Mouse (Mus musculus): ENCODE measurements at regions not wholly inside any gene's neighbourhood (a gene's known extent, or its start where the extent isn't known, plus 50 kb on each side); places are given as distances from the start of the nearest gene placed in this dataset.

GRCm38 (mm10) chr9:41660011-41660410, 464.1 kb downstream of the Sorl1 start:
- Histone ChIP-seq H3K9me3 (no peaks in the 10 kb centered on the region), H3K4me2 (no peak overlapping the region), H3K27ac (peak overlapping the region; percentile 68), H3K4me3 (no peak overlapping the region), H3K36me3 (no peaks in the 10 kb centered on the region), H3K27me3 (no peaks in the 10 kb centered on the region), H3K9ac (no peak overlapping the region), H3K4me1 (peaks cover 17% of the 10 kb centered on the region)
- ATAC-seq (ENCODE audit: insufficient number of reproducible peaks, insufficient read depth, low FRiP score, low TSS enrichment, low read depth) = no peak
- 27% methylated on average over 5 of the region's 5 CpGs for WGBS

DNA sequence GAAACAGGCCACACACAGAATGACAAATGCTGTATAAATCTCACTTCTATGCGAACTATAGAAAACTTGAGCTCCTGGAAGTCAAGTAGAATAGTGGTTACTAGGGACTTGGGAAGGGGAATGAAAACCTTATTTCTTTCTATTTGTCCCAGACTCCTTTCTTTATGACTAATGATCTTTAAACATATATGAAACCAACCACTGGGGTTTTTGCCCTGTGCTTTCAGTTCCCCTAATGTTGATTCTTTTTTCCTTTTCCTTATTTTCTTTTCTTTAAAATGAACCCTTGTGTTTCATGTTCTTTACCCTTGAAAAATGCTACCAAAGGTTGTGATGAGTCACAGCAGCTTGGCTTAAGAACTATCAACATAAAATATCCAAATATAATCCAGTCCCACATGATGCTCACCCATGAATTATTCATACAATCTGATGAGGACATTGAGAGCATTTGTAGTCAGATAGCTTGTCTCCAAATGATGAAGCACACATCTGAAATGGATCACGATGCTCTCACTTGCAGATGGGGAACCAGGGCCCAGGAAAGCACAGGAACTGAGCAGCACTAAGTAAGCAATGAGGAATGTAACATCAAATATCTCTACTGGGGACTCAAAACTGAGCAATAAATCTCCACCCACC, 470.2 kb upstream of the Ubash3b start:
- Histone ChIP-seq H3K27me3 (no peaks in the 10 kb centered on the region), H3K27ac (no peak overlapping the region), H3K4me3 (no peak overlapping the region), H3K4me2 (no peak overlapping the region), H3K36me3 (no peaks in the 10 kb centered on the region), H3K9me3 (no peaks in the 10 kb centered on the region), H3K9ac (no peak overlapping the region), H3K4me1 (no peaks in the 10 kb centered on the region)
- no peak for ATAC-seq (ENCODE audit: insufficient number of reproducible peaks, insufficient read depth, low FRiP score, low TSS enrichment, low read depth)
- WGBS = 61% methylated on average over 2 of the region's 2 CpGs

GRCm38 (mm10) chr9:41621341-41621740, 459.8 kb upstream of the Ubash3b start:
- Histone ChIP-seq H3K27me3 (no peaks in the 10 kb centered on the region), H3K9me3 (no peaks in the 10 kb centered on the region), H3K4me1 (peaks cover 9% of the 10 kb centered on the region), H3K27ac (peak overlapping the region; percentile 79), H3K4me3 (no peak overlapping the region), H3K36me3 (no peaks in the 10 kb centered on the region), H3K4me2 (no peak overlapping the region), H3K9ac (no peak overlapping the region)
- ATAC-seq (ENCODE audit: insufficient number of reproducible peaks, insufficient read depth, low FRiP score, low TSS enrichment, low read depth) = no peak
- WGBS = 12% methylated on average over 8 of the region's 8 CpGs

DNA sequence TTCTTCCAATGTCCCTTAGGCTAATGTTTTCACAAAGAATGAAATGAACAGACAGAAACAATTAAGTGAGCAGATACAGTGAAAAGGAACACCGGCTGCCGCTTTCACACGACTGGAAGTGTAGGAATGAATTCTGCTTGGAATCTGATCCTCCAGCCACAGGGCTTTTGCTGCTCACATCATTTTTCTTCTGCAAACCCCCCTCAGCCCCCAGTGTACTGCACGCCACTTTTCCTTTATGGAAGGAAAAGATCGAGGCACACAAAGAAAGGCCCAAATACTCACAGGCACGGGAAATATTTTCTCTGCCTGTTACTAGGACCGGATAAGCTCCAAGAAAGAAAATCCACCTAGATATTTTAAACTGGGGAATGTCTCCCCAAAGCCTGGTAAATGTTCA, 452.5 kb upstream of the Ubash3b start:
- Histone ChIP-seq H3K9ac (peak overlapping the region; percentile 44; the same call in 1 of the 2 replicates), H3K9me3 (no peaks in the 10 kb centered on the region), H3K27me3 (no peaks in the 10 kb centered on the region), H3K36me3 (no peaks in the 10 kb centered on the region), H3K4me2 (peak overlapping the region; percentile 31), H3K27ac (peak overlapping the region; percentile 93), H3K4me3 (no peak overlapping the region), H3K4me1 (peaks cover 48% of the 10 kb centered on the region)
- 4% methylated on average over 7 of the region's 7 CpGs for WGBS
- ATAC-seq (ENCODE audit: insufficient number of reproducible peaks, insufficient read depth, low FRiP score, low TSS enrichment, low read depth) = no peak

- H3K9ac ChIP-seq = peak overlapping the region; percentile 52; the same call in 1 of the 2 replicates
- H3K27ac ChIP-seq = peak overlapping the region; percentile 93
- H3K4me1 ChIP-seq = peaks cover 48% of the 10 kb centered on the region
- no peak overlapping the region for H3K4me3 ChIP-seq
- no peak for ATAC-seq (ENCODE audit: insufficient number of reproducible peaks, insufficient read depth, low FRiP score, low TSS enrichment, low read depth)
- H3K4me2 ChIP-seq = peak overlapping the region; percentile 54
- 26% methylated on average over 14 of the region's 14 CpGs for whole genome bisulfite sequencing
- no peaks in the 10 kb centered on the region for H3K9me3 ChIP-seq
- no peaks in the 10 kb centered on the region for H3K36me3 ChIP-seq
- no peaks in the 10 kb centered on the region for H3K27me3 ChIP-seq
These were observed 451.5 kb upstream of the Ubash3b start for GRCm38 (mm10) chr9:41612802-41613550.

GRCm38 (mm10) chr9:41612452-41612795, 450.9 kb upstream of the Ubash3b start:
- Histone ChIP-seq H3K4me3 (peak overlapping the region; percentile 20), H3K36me3 (no peaks in the 10 kb centered on the region), H3K27ac (peak overlapping the region; percentile 93), H3K4me2 (peak overlapping the region; percentile 54), H3K9me3 (no peaks in the 10 kb centered on the region), H3K4me1 (peaks cover 48% of the 10 kb centered on the region), H3K27me3 (no peaks in the 10 kb centered on the region), H3K9ac (peak overlapping the region; percentile 52; the same call in 1 of the 2 replicates)
- WGBS = 6% methylated on average over 7 of the region's 7 CpGs
- no peak for ATAC-seq (ENCODE audit: insufficient number of reproducible peaks, insufficient read depth, low FRiP score, low TSS enrichment, low read depth)

DNA sequence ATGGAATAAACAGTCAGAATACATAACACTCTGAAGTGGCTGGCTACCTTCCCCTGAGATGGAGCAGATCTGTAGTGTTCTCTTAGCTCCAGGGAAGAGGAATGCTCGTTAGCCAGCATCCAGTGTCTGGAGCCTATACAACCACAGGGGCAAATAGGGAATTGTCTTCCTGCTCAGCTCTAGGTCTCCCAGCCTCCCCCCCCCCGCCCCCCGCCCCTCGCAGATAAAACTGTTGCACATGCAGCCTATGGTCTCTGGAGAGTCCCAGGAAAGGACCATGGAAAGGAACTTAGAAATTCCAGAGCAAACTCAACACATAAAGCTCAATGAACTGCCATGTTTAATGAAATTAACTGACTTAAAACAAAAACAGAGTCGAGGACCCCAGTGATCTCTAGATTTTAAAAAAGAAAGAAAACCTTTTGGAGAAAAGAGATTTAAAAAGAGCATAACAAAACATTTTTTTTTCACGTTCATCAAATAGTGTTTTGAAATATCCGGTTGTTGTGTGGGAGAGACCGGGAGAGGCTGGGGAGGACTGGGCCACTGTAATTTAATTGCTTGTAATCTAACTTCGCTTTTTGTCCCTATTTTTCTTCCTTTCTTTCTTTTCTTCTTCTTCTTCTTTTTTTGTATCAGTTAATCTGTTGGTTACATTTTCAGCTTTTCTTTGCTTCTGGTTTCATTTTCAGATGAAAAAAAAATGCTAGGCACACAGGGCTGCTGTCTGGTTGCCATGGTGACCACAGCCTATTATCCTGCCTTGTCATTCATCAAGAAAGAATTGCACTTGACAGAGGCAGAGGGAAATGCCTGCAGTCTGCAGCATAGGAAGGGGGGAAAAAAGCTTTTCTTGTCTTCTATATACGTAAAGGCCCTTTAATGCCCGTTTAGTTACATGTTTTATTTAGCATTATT, 450.3 kb upstream of the Ubash3b start:
- H3K4me3 ChIP-seq = peak overlapping the region; percentile 20
- H3K9me3 ChIP-seq = no peaks in the 10 kb centered on the region
- WGBS = 6% methylated on average over 11 of the region's 11 CpGs
- peak overlapping the region; percentile 52 for H3K9ac ChIP-seq
- H3K27ac ChIP-seq = peak overlapping the region; percentile 93
- H3K4me2 ChIP-seq = peak overlapping the region; percentile 54
- no peaks in the 10 kb centered on the region for H3K27me3 ChIP-seq
- H3K4me1 ChIP-seq = peaks cover 48% of the 10 kb centered on the region
- no peaks in the 10 kb centered on the region for H3K36me3 ChIP-seq
- peak; percentile 48; the same call in 1 of the 2 replicates for ATAC-seq (ENCODE audit: insufficient number of reproducible peaks, insufficient read depth, low FRiP score, low TSS enrichment, low read depth)

GRCm38 (mm10) chr9:41610347-41610746, 448.9 kb upstream of the Ubash3b start:
- 50% methylated on average over 4 of the region's 4 CpGs for WGBS
- no peak overlapping the region for H3K4me2 ChIP-seq
- no peak for ATAC-seq (ENCODE audit: insufficient number of reproducible peaks, insufficient read depth, low FRiP score, low TSS enrichment, low read depth)
- no peak overlapping the region for H3K4me3 ChIP-seq
- H3K27ac ChIP-seq = peak overlapping the region; percentile 93
- H3K4me1 ChIP-seq = peaks cover 47% of the 10 kb centered on the region
- H3K36me3 ChIP-seq = no peaks in the 10 kb centered on the region
- no peaks in the 10 kb centered on the region for H3K27me3 ChIP-seq
- no peak overlapping the region for H3K9ac ChIP-seq
- H3K9me3 ChIP-seq = no peaks in the 10 kb centered on the region

DNA sequence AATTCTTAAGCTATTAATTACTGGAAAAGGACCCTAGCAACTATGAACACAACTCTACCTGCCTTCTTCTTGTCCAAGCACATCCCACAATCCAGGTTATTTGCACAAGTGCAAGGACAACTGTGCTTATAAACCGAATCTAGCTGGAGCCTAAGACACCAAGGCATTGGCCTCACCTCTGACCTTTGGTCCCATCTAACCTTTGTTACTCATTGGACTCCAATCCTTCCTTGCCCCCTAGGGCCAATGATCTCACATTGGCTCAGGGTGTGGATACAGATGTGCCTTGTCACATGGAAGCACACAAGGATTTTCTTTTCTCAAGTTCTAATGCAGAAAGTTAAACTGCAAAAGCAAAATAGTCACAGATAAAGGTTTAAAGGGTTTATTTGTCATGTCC, 444.6 kb upstream of the Ubash3b start:
- Histone ChIP-seq H3K36me3 (no peaks in the 10 kb centered on the region), H3K27me3 (no peaks in the 10 kb centered on the region), H3K9me3 (no peaks in the 10 kb centered on the region), H3K27ac (0 out of 2 replicates have a peak overlapping the region, but pooled peaks have one; percentile 2), H3K4me3 (no peak overlapping the region), H3K9ac (no peak overlapping the region), H3K4me1 (peaks cover 10% of the 10 kb centered on the region), H3K4me2 (no peak overlapping the region)
- 45% methylated on average over 1 of the region's 1 CpGs for WGBS
- no peak for ATAC-seq (ENCODE audit: insufficient number of reproducible peaks, insufficient read depth, low FRiP score, low TSS enrichment, low read depth)

- no peak overlapping the region for H3K9ac ChIP-seq
- no peak overlapping the region for H3K4me2 ChIP-seq
- WGBS = 74% methylated on average over 1 of the region's 1 CpGs
- peaks cover 9% of the 10 kb centered on the region for H3K4me1 ChIP-seq
- H3K27me3 ChIP-seq = no peaks in the 10 kb centered on the region
- ATAC-seq (ENCODE audit: insufficient number of reproducible peaks, insufficient read depth, low FRiP score, low TSS enrichment, low read depth) = no peak
- H3K36me3 ChIP-seq = no peaks in the 10 kb centered on the region
- no peaks in the 10 kb centered on the region for H3K9me3 ChIP-seq
- H3K27ac ChIP-seq = no peak overlapping the region
- no peak overlapping the region for H3K4me3 ChIP-seq
These were observed 443.4 kb upstream of the Ubash3b start for GRCm38 (mm10) chr9:41604916-41605315.

GRCm38 (mm10) chr9:41600778-41601177, 439.3 kb upstream of the Ubash3b start:
- H3K27ac ChIP-seq = peak overlapping the region; percentile 76

More at GRCm38 (mm10) chr9:41600778-41601177, 439.3 kb upstream of the Ubash3b start:
- no peak overlapping the region for H3K9ac ChIP-seq
- no peaks in the 10 kb centered on the region for H3K36me3 ChIP-seq
- no peaks in the 10 kb centered on the region for H3K9me3 ChIP-seq
- 44% methylated on average over 3 of the region's 3 CpGs for WGBS
- no peaks in the 10 kb centered on the region for H3K27me3 ChIP-seq
- H3K4me3 ChIP-seq = no peak overlapping the region
- ATAC-seq (ENCODE audit: insufficient number of reproducible peaks, insufficient read depth, low FRiP score, low TSS enrichment, low read depth) = no peak
- H3K4me1 ChIP-seq = peaks cover 42% of the 10 kb centered on the region
- no peak overlapping the region for H3K4me2 ChIP-seq

Data from embryonic facial prominence, embryonic 13.5 days (tissue).